ENCODE assay signal across 25 mouse cellular contexts in the genomic region with DNA sequence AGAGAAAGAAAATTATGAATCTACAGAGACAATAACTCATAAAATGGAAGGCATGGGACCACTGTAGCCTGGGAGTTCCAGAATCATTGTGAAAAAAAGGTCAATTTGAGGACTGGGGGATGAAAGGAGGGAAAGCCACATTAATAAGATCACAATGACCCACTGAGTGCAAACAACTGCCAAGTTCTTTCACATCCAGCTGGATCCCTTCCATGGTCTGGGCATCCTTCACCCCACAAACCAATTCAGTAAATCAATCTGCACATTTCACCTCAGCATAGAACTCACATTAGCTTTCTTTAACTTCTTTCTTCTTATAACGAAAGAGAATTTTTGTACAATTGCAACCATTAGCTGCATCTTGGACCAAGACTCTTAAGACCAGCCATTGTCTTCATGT.
DNase-seq lines count a peak whose midpoint lies in the region; ATAC-seq and TF ChIP-seq lines count a peak whose summit lies in the region.
"Had no signal": no experiment of that assay in that cellular context is flagged by ENCODE, and none has a peak within 500 bp of the region (broad histone marks: within the 10 kb centered on the region; RNA-seq: fewer than 3 reads in every experiment).

No protein-coding gene starts in this region.

- ATAC-seq in forebrain, embryonic 13.5 days, result no peak
- no peak for ATAC-seq in forebrain, embryonic 16.5 days
- no peak for ATAC-seq in lung, embryonic 14.5 days (ENCODE audit: insufficient read depth)
- ATAC-seq: inflammation-experienced regulatory T-cells, adult 6 months; liver, postnatal 0 days had no signal

- H3K27ac ChIP-seq in forebrain, embryonic 13.5 days, result peak overlapping the region; percentile 92; the same call in 1 of the 2 replicates
- no peak overlapping the region for H3K27ac ChIP-seq in forebrain, embryonic 16.5 days (ENCODE audit: low read length)
- no peak overlapping the region for H3K27ac ChIP-seq in lung, embryonic 14.5 days (ENCODE audit: low read depth)
- H3K27ac ChIP-seq: forebrain, embryonic 10.5 days; heart, embryonic 13.5 days; limb, embryonic 12.5 days had no signal

- H3K36me3 ChIP-seq in forebrain, embryonic 13.5 days (ENCODE audit: poor library complexity, severe bottlenecking), result no peaks in the 10 kb centered on the region
- H3K36me3 ChIP-seq in forebrain, embryonic 16.5 days (ENCODE audit: control insufficient read depth, insufficient read depth), result no peaks in the 10 kb centered on the region
- no peaks in the 10 kb centered on the region for H3K36me3 ChIP-seq in lung, embryonic 14.5 days (ENCODE audit: insufficient read depth)
- H3K36me3 ChIP-seq: forebrain, embryonic 10.5 days; heart, embryonic 13.5 days; hindbrain, embryonic 13.5 days; limb, embryonic 12.5 days; midbrain, embryonic 12.5 days had no signal

- TF ChIP-seq CTCF in lung, embryonic 14.5 days (IDR thresholded peaks at IDR 0.05; ENCODE audit: low read depth), result no peak
- TF ChIP-seq CTCF in lung, adult 2 months (IDR thresholded peaks at IDR 0.05; ENCODE audit: insufficient read depth, low read length), result no peak

- TF ChIP-seq POLR2A in lung, adult 2 months (IDR thresholded peaks at IDR 0.05; ENCODE audit: borderline replicate concordance, extremely low read depth, low read depth, low read length), result no peak

- no peak overlapping the region for H3K4me2 ChIP-seq in forebrain, embryonic 13.5 days
- no peak overlapping the region for H3K4me2 ChIP-seq in forebrain, embryonic 16.5 days (ENCODE audit: low read length)
- no peak overlapping the region for H3K4me2 ChIP-seq in lung, embryonic 14.5 days
- H3K4me2 ChIP-seq: heart, embryonic 13.5 days; hindbrain, embryonic 13.5 days; limb, embryonic 12.5 days; liver, embryonic 11.5 days; midbrain, embryonic 12.5 days had no signal

- H3K9me3 ChIP-seq in forebrain, embryonic 13.5 days (replicated peaks), result no peaks in the 10 kb centered on the region
- no peaks in the 10 kb centered on the region for H3K9me3 ChIP-seq in forebrain, embryonic 16.5 days (ENCODE audit: control insufficient read depth, low read length)
- no peaks in the 10 kb centered on the region; the same call in 1 of the 2 replicates for H3K9me3 ChIP-seq in lung, embryonic 14.5 days (ENCODE audit: low read depth, low read length)
- H3K9me3 ChIP-seq: forebrain, embryonic 10.5 days; heart, embryonic 13.5 days; hindbrain, embryonic 13.5 days; limb, embryonic 12.5 days; midbrain, embryonic 12.5 days had no signal

- H3K9ac ChIP-seq in forebrain, embryonic 13.5 days, result no peak overlapping the region
- H3K9ac ChIP-seq in forebrain, embryonic 16.5 days (replicated peaks; ENCODE audit: low read depth, low read length), result no peak overlapping the region
- H3K9ac ChIP-seq in lung, embryonic 14.5 days, result no peak overlapping the region
- H3K9ac ChIP-seq: heart, embryonic 13.5 days; hindbrain, embryonic 13.5 days; limb, embryonic 12.5 days; liver, postnatal 0 days; midbrain, embryonic 12.5 days had no signal

- H3K4me3 ChIP-seq in forebrain, embryonic 13.5 days, result no peak overlapping the region
- H3K4me3 ChIP-seq in forebrain, embryonic 16.5 days (replicated peaks; ENCODE audit: low read length), result no peak overlapping the region
- H3K4me3 ChIP-seq in lung, embryonic 14.5 days (ENCODE audit: low read depth, low read length), result no peak overlapping the region
- H3K4me3 ChIP-seq in lung, adult 2 months (replicated peaks; ENCODE audit: extremely low read depth, low read depth, low read length), result no peak overlapping the region
- H3K4me3 ChIP-seq: forebrain, embryonic 10.5 days; heart, embryonic 13.5 days; hindbrain, embryonic 13.5 days; limb, embryonic 12.5 days; midbrain, embryonic 12.5 days had no signal

- H3K27me3 ChIP-seq in forebrain, embryonic 13.5 days, result no peaks in the 10 kb centered on the region
- no peaks in the 10 kb centered on the region for H3K27me3 ChIP-seq in forebrain, embryonic 16.5 days (replicated peaks; ENCODE audit: control insufficient read depth, insufficient read depth, low read length)
- no peaks in the 10 kb centered on the region for H3K27me3 ChIP-seq in lung, embryonic 14.5 days (ENCODE audit: insufficient read depth, low read length)
- H3K27me3 ChIP-seq: heart, embryonic 13.5 days; hindbrain, embryonic 13.5 days; limb, embryonic 12.5 days; midbrain, embryonic 12.5 days had no signal

- peak; percentile 19 for DNase-seq in lung, embryonic 14.5 days
- no peak for DNase-seq in lung, adult 2 months
- DNase-seq in cerebellum, adult 18-20 months, result peak; percentile 64 to 66
- DNase-seq in cerebellum, postnatal 14 days, result peak; percentile 63 to 73
- no peak for DNase-seq in kidney, postnatal 10 days
- no peak for DNase-seq in embryo, embryonic 9.5 days (ENCODE audit: extremely low spot score)
- DNase-seq: adrenal gland, postnatal 36 days; gastrocnemius, postnatal 10 days; heart, adult 18-20 months; heart, postnatal 14 days; kidney, adult 8-10 months; kidney, postnatal 14 days; liver, postnatal 0 days; lung, postnatal 14 days; right cerebral cortex, postnatal 4 days; thymus, postnatal 36 days had no signal

- WGBS in forebrain, embryonic 13.5 days, result 89% methylated on average over 1 of the region's 1 CpGs
- 57% methylated on average over 1 of the region's 1 CpGs for WGBS in forebrain, embryonic 16.5 days
- 65% methylated on average over 1 of the region's 1 CpGs for WGBS in lung, embryonic 14.5 days
- 95% methylated on average over 1 of the region's 1 CpGs for WGBS in lung, adult 2 months

- peaks cover 23% of the 10 kb centered on the region for H3K4me1 ChIP-seq in forebrain, embryonic 13.5 days
- H3K4me1 ChIP-seq in forebrain, embryonic 16.5 days (replicated peaks; ENCODE audit: control insufficient read depth, insufficient read depth, low read length), result peaks cover 18% of the 10 kb centered on the region
- peaks cover 5% of the 10 kb centered on the region; the same call in 1 of the 2 replicates for H3K4me1 ChIP-seq in lung, embryonic 14.5 days (ENCODE audit: insufficient read depth)
- H3K4me1 ChIP-seq in lung, adult 2 months (ENCODE audit: control insufficient read depth, insufficient read depth, low read length), result no peaks in the 10 kb centered on the region
- H3K4me1 ChIP-seq: limb, embryonic 12.5 days had no signal

Comparison
In these comparisons a context has a peak if more than half of its experiments do, and no peak if none do; other contexts are left out.
1. DNase-seq: peak in lung, embryonic 14.5 days (single experiment), cerebellum, adult 18-20 months (2 of 2) and cerebellum, postnatal 14 days (2 of 2); none in lung, adult 2 months (single experiment), kidney, postnatal 10 days (single experiment) and embryo, embryonic 9.5 days (single experiment).